Mouse (Mus musculus) gastrocnemius, adult 2 months (tissue): ENCODE data around the gene Gm21987. TPM values are rescaled to one million over a fixed set of nuclear protein-coding genes. Genes with fewer than 3 reads are reported as not detected.

Source experiments
- DNase-seq: peaks from one replicate; pipeline ENCODE4 v3.0.0; 2022
- H3K27ac ChIP-seq: fragments of 200-600 bp; 2 replicates; pipeline ENCODE4 v1.8.1; 2022; ENCODE audit warnings: mild to moderate bottlenecking
- H3K4me3 ChIP-seq: fragments of 200-600 bp; 2 replicates; pipeline ENCODE4 v1.8.1; 2022; ENCODE audit warnings: mild to moderate bottlenecking, moderate library complexity
- CTCF ChIP-seq: fragments of 200-600 bp; IDR thresholded peaks from 2 replicates; pipeline ENCODE4 v1.8.1; 2022; ENCODE audit warnings: antibody characterized with exemption, mild to moderate bottlenecking, moderate library complexity
- intact Hi-C: fragments of 180-260 bp; cut with DNase I; formaldehyde crosslinking; loops from one replicate; pipeline ENCODE4 v1.15.1; 2025
- total RNA-seq, 2 experiments: library from RNA; stranded (reverse); gene quantifications; 2 replicates each; pipeline ENCODE4 v1.2.3; 2021

The Gm21987 gene
- total RNA-seq, 2 experiments from 2014 or later: not detected

GRCm38 (mm10) chr16:38352851-38353250 is 6.0 kb downstream of the Gm21987 start:
- Histone ChIP-seq H3K27ac (no peak overlapping the region), H3K4me3 (no peak overlapping the region)
- intact Hi-C loops: no loop called here
- DNase-seq: no peak
- no peak for TF ChIP-seq CTCF

- TF ChIP-seq CTCF: no peak
- DNase-seq: no peak
- Histone ChIP-seq H3K27ac (no peak overlapping the region), H3K4me3 (no peak overlapping the region)
- intact Hi-C loops: no loop called here
Observed at GRCm38 (mm10) chr16:38353642-38354041, 6.8 kb downstream of the Gm21987 start.

GRCm38 (mm10) chr16:38354185-38354913 is 7.5 kb downstream of the Gm21987 start:
- H3K27ac ChIP-seq: no peak overlapping the region
- intact Hi-C loops: no loop called here

GRCm38 (mm10) chr16:38358256-38358812 is 11.5 kb downstream of the Gm21987 start:
- TF ChIP-seq CTCF: no peak
- H3K4me3 ChIP-seq: no peak overlapping the region
- intact Hi-C loops: no loop called here
- no peak overlapping the region for H3K27ac ChIP-seq
- no peak for DNase-seq

More at GRCm38 (mm10) chr16:38354185-38354913, 7.5 kb downstream of the Gm21987 start:
- TF ChIP-seq CTCF: no peak
- no peak for DNase-seq
- H3K4me3 ChIP-seq: no peak overlapping the region

GRCm38 (mm10) chr16:38359241-38359640 is 12.4 kb downstream of the Gm21987 start:
- no peak for TF ChIP-seq CTCF
- intact Hi-C loops: no loop called here
- H3K27ac ChIP-seq: no peak overlapping the region
- DNase-seq: no peak
- no peak overlapping the region for H3K4me3 ChIP-seq

- TF ChIP-seq CTCF: no peak
- Histone ChIP-seq H3K4me3 (no peak overlapping the region), H3K27ac (peak overlapping the region; percentile 92)
- DNase-seq: no peak
- intact Hi-C loops: loop anchor here (2.0 to 5.0 kb wide), 2 partner anchors 37 to 93 kb away; partner anchors contain the start of gene Adprh
Observed at GRCm38 (mm10) chr16:38359857-38360256, 13.0 kb downstream of the Gm21987 start.

GRCm38 (mm10) chr16:38360317-38360716 is 13.5 kb downstream of the Gm21987 start:
- no peak for TF ChIP-seq CTCF
- intact Hi-C loops: loop anchor here (2.0 to 5.0 kb wide), 2 partner anchors 37 to 92 kb away; partner anchors contain the start of gene Adprh
- DNase-seq: peak; percentile 47
- no peak overlapping the region for H3K4me3 ChIP-seq
- H3K27ac ChIP-seq: peak overlapping the region; percentile 92

- H3K27ac ChIP-seq: peak within 1 kb of the TSS; percentile 92
- H3K4me3 ChIP-seq: peak within 1 kb of the TSS; percentile 79
- intact Hi-C loops: loop anchor here (2.0 to 5.0 kb wide), 2 partner anchors 35 to 91 kb away; partner anchors contain the start of gene Adprh
- no peak for TF ChIP-seq CTCF
- peak; percentile 74 for DNase-seq
Observed at GRCm38 (mm10) chr16:38361933-38362332, 15.1 kb downstream of the Gm21987 start, which contains the start of gene Popdc2. Popdc2 (plus strand) TSS chr16:38362209.

GRCm38 (mm10) chr16:38362493-38363255 is 15.8 kb downstream of the Gm21987 start:
- intact Hi-C loops: loop anchor here (5.0 kb wide), 1 partner anchor 35 kb away; no protein-coding TSS in a partner anchor
- DNase-seq: peak; percentile 57
- peak overlapping the region; percentile 79 for H3K4me3 ChIP-seq
- H3K27ac ChIP-seq: peak overlapping the region; percentile 92
- no peak for TF ChIP-seq CTCF

GRCm38 (mm10) chr16:38363256-38363595 is 16.4 kb downstream of the Gm21987 start:
- intact Hi-C loops: loop anchor here (5.0 kb wide), 1 partner anchor 34 kb away; no protein-coding TSS in a partner anchor
- DNase-seq: no peak
- no peak for TF ChIP-seq CTCF
- Histone ChIP-seq H3K4me3 (peak overlapping the region; percentile 79), H3K27ac (peak overlapping the region; percentile 92)

GRCm38 (mm10) chr16:38363657-38364056 is 16.8 kb downstream of the Gm21987 start:
- Histone ChIP-seq H3K27ac (peak overlapping the region; percentile 92), H3K4me3 (peak overlapping the region; percentile 79)
- no peak for TF ChIP-seq CTCF
- intact Hi-C loops: loop anchor here (5.0 kb wide), 1 partner anchor 34 kb away; no protein-coding TSS in a partner anchor
- peak; percentile 41 for DNase-seq

GRCm38 (mm10) chr16:38365390-38365789 is 18.6 kb downstream of the Gm21987 start:
- H3K27ac ChIP-seq: peak overlapping the region; percentile 92
- intact Hi-C loops: no loop called here

More at GRCm38 (mm10) chr16:38365390-38365789, 18.6 kb downstream of the Gm21987 start:
- DNase-seq: no peak
- peak overlapping the region; percentile 79 for H3K4me3 ChIP-seq
- no peak for TF ChIP-seq CTCF
